Mouse (Mus musculus): ENCODE data around the gene Eln. TPM values are rescaled to one million over a fixed set of nuclear protein-coding genes. Genes with fewer than 3 reads are reported as not detected.

Eln gene
- total and polyA plus RNA-seq, 2 experiments, result 0.37 to 4.0 TPM

- no peaks in the 10 kb centered on the region for H3K79me2 ChIP-seq (ENCODE audit: control insufficient read depth, insufficient read depth, low read length)
- H3K27ac ChIP-seq (replicated peaks; ENCODE audit: insufficient read depth, low read depth, low read length), result no peak overlapping the region
- no peak overlapping the region for H3K9ac ChIP-seq (ENCODE audit: low read depth, low read length)
- no peaks in the 10 kb centered on the region for H3K27me3 ChIP-seq (ENCODE audit: control insufficient read depth, insufficient read depth, low read length)
- no peak overlapping the region for H3K4me3 ChIP-seq (ENCODE audit: insufficient read depth, low read depth, low read length)
- H3K36me3 ChIP-seq (ENCODE audit: control insufficient read depth, insufficient read depth, low read length), result no peaks in the 10 kb centered on the region
- WGBS, result 48% methylated on average over 19 of the region's 19 CpGs
- TF ChIP-seq POLR2A (IDR thresholded peaks at IDR 0.05; ENCODE audit: extremely low read depth, insufficient read depth, low read length), result no peak
- TF ChIP-seq CTCF (IDR thresholded peaks at IDR 0.05; ENCODE audit: low read depth, low read length), result no peak
- no peak for DNase-seq (ENCODE audit: extremely low read depth, low read depth, low spot score)
- H3K4me1 ChIP-seq (ENCODE audit: control insufficient read depth, insufficient read depth, low read length), result peaks cover 4% of the 10 kb centered on the region; the same call in 1 of the 2 replicates
These were observed 4.8 kb downstream of the Eln start for GRCm38 (mm10) chr5:134742221-134742795.

DNA sequence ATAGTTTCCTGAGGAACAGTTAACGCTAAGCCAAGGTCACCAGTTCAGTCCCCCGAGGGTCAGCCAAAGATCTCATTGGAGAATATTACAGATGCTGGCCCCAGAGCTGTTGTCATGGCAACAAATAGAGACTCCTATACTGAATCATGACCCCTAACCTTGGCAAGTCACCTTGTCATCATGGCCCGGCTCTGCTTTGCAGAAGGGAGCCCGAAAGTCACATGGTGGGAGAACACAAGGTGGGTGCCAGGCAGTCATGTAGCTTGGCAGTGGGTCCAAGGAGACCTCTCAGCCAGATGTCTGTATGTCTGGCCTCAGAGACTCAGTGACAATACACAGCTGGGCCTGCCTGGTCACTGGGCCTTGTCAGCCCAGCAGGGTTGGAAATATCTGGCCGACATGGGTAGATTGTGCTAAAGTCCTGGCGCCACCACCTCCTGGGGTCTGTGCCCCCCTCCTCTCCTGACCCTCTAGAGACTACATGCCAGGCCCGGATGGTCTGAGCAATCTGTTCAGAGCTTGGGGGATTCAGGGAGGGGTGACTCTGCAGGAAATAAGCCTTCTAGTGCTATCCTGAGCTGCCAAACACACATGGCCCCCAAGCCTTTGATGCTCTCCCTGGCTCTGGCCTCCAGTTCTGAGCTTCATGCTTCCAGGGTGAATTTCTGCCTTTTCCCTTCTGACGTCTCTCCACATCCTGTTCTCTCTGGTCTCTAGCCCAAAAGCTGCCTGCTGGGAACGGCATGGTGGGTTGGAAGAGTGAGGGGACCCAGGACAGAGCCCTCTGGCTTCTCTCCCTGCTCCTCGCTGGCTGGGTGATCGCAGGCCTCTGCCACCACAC, 6.4 kb downstream of the Eln start:
- TF ChIP-seq CTCF (IDR thresholded peaks at IDR 0.05; ENCODE audit: low read depth, low read length) (no peak), POLR2A (IDR thresholded peaks at IDR 0.05; ENCODE audit: extremely low read depth, insufficient read depth, low read length) (no peak)
- whole genome bisulfite sequencing, result 71% methylated on average over 11 of the region's 11 CpGs
- DNase-seq (ENCODE audit: extremely low read depth, low read depth, low spot score), result no peak
- Histone ChIP-seq H3K79me2 (ENCODE audit: control insufficient read depth, insufficient read depth, low read length) (no peaks in the 10 kb centered on the region), H3K27ac (replicated peaks; ENCODE audit: insufficient read depth, low read depth, low read length) (peak overlapping the region; percentile 28; the same call in 1 of the 2 replicates), H3K36me3 (ENCODE audit: control insufficient read depth, insufficient read depth, low read length) (no peaks in the 10 kb centered on the region), H3K9ac (ENCODE audit: low read depth, low read length) (no peak overlapping the region), H3K4me1 (ENCODE audit: control insufficient read depth, insufficient read depth, low read length) (peaks cover 4% of the 10 kb centered on the region; the same call in 1 of the 2 replicates), H3K27me3 (ENCODE audit: control insufficient read depth, insufficient read depth, low read length) (no peaks in the 10 kb centered on the region), H3K4me3 (ENCODE audit: insufficient read depth, low read depth, low read length) (no peak overlapping the region)

- Histone ChIP-seq H3K4me1 (ENCODE audit: control insufficient read depth, insufficient read depth, low read length) (peaks cover 4% of the 10 kb centered on the region; the same call in 1 of the 2 replicates), H3K79me2 (ENCODE audit: control insufficient read depth, insufficient read depth, low read length) (no peaks in the 10 kb centered on the region), H3K27ac (replicated peaks; ENCODE audit: insufficient read depth, low read depth, low read length) (0 out of 2 replicates have a peak overlapping the region, but pooled peaks have one; percentile 25), H3K4me3 (ENCODE audit: insufficient read depth, low read depth, low read length) (no peak overlapping the region), H3K36me3 (ENCODE audit: control insufficient read depth, insufficient read depth, low read length) (no peaks in the 10 kb centered on the region), H3K27me3 (ENCODE audit: control insufficient read depth, insufficient read depth, low read length) (no peaks in the 10 kb centered on the region), H3K9ac (ENCODE audit: low read depth, low read length) (no peak overlapping the region)
- no peak for TF ChIP-seq CTCF (IDR thresholded peaks at IDR 0.05; ENCODE audit: low read depth, low read length)
- TF ChIP-seq POLR2A (IDR thresholded peaks at IDR 0.05; ENCODE audit: extremely low read depth, insufficient read depth, low read length), result no peak
- WGBS, result 58% methylated on average over 3 of the region's 3 CpGs
- no peak for DNase-seq (ENCODE audit: extremely low read depth, low read depth, low spot score)
These were observed 7.2 kb downstream of the Eln start for GRCm38 (mm10) chr5:134739951-134740350.

- Histone ChIP-seq H3K27ac (replicated peaks; ENCODE audit: insufficient read depth, low read depth, low read length) (no peak overlapping the region), H3K9ac (ENCODE audit: low read depth, low read length) (no peak overlapping the region), H3K4me1 (ENCODE audit: control insufficient read depth, insufficient read depth, low read length) (no peaks in the 10 kb centered on the region), H3K4me3 (ENCODE audit: insufficient read depth, low read depth, low read length) (no peak overlapping the region), H3K27me3 (ENCODE audit: control insufficient read depth, insufficient read depth, low read length) (no peaks in the 10 kb centered on the region), H3K36me3 (ENCODE audit: control insufficient read depth, insufficient read depth, low read length) (no peaks in the 10 kb centered on the region), H3K79me2 (ENCODE audit: control insufficient read depth, insufficient read depth, low read length) (no peaks in the 10 kb centered on the region)
- WGBS, result 24% methylated on average over 2 of the region's 2 CpGs
- TF ChIP-seq POLR2A (IDR thresholded peaks at IDR 0.05; ENCODE audit: extremely low read depth, insufficient read depth, low read length), result no peak
- TF ChIP-seq CTCF (IDR thresholded peaks at IDR 0.05; ENCODE audit: low read depth, low read length), result no peak
- peak; percentile 74 for DNase-seq (ENCODE audit: extremely low read depth, low read depth, low spot score)
These were observed 12.2 kb downstream of the Eln start for GRCm38 (mm10) chr5:134734920-134735319.

DNA sequence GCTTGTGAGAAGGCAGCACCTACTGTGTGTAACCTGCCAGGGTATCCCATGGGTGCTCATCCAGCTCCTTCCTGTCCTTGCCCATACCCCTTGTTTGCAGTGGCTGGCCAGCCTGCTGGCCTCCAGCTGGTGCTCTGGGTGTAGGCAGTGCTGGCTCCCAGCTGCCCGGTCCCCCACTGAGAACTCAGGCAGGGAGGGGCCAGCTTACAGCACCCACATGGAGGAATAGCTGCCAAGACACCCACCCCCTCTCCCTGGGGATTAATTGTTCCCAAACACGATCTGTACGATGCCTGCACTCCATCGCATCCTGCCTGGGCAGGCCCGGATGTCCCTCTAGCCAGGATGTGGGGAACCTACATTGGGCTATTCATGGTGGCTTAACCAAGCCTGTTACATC, 13.1 kb downstream of the Eln start:
- Histone ChIP-seq H3K79me2 (ENCODE audit: control insufficient read depth, insufficient read depth, low read length) (no peaks in the 10 kb centered on the region), H3K9ac (ENCODE audit: low read depth, low read length) (no peak overlapping the region), H3K4me3 (ENCODE audit: insufficient read depth, low read depth, low read length) (no peak overlapping the region), H3K27ac (replicated peaks; ENCODE audit: insufficient read depth, low read depth, low read length) (no peak overlapping the region), H3K4me1 (ENCODE audit: control insufficient read depth, insufficient read depth, low read length) (no peaks in the 10 kb centered on the region), H3K27me3 (ENCODE audit: control insufficient read depth, insufficient read depth, low read length) (no peaks in the 10 kb centered on the region), H3K36me3 (ENCODE audit: control insufficient read depth, insufficient read depth, low read length) (no peaks in the 10 kb centered on the region)
- no peak for DNase-seq (ENCODE audit: extremely low read depth, low read depth, low spot score)
- TF ChIP-seq CTCF (IDR thresholded peaks at IDR 0.05; ENCODE audit: low read depth, low read length), result no peak
- WGBS, result 82% methylated on average over 5 of the region's 5 CpGs

- 73% methylated on average over 4 of the region's 4 CpGs for WGBS
- Histone ChIP-seq H3K27ac (replicated peaks; ENCODE audit: insufficient read depth, low read depth, low read length) (no peak overlapping the region), H3K27me3 (ENCODE audit: control insufficient read depth, insufficient read depth, low read length) (no peaks in the 10 kb centered on the region), H3K9ac (ENCODE audit: low read depth, low read length) (no peak overlapping the region), H3K79me2 (ENCODE audit: control insufficient read depth, insufficient read depth, low read length) (no peaks in the 10 kb centered on the region), H3K4me3 (ENCODE audit: insufficient read depth, low read depth, low read length) (no peak overlapping the region), H3K4me1 (ENCODE audit: control insufficient read depth, insufficient read depth, low read length) (no peaks in the 10 kb centered on the region), H3K36me3 (ENCODE audit: control insufficient read depth, insufficient read depth, low read length) (no peaks in the 10 kb centered on the region)
- no peak for TF ChIP-seq POLR2A (IDR thresholded peaks at IDR 0.05; ENCODE audit: extremely low read depth, insufficient read depth, low read length)
- no peak for TF ChIP-seq CTCF (IDR thresholded peaks at IDR 0.05; ENCODE audit: low read depth, low read length)
- DNase-seq (ENCODE audit: extremely low read depth, low read depth, low spot score), result no peak
These were observed 13.9 kb downstream of the Eln start for GRCm38 (mm10) chr5:134733241-134733640.

All from liver, adult 2 months (tissue).